Mouse (Mus musculus) regulatory T cell (primary cell): ENCODE results near the gene Abca13.

ENCODE experiments used
- in situ Hi-C: fragments of 300-600 bp; cut with MboI, MseI; formaldehyde crosslinking; loops from one replicate; pipeline ENCODE4 v1.15.1; 2025; ENCODE audit warnings: high pct_unique_total_duplicates

Abca13 gene

DNA sequence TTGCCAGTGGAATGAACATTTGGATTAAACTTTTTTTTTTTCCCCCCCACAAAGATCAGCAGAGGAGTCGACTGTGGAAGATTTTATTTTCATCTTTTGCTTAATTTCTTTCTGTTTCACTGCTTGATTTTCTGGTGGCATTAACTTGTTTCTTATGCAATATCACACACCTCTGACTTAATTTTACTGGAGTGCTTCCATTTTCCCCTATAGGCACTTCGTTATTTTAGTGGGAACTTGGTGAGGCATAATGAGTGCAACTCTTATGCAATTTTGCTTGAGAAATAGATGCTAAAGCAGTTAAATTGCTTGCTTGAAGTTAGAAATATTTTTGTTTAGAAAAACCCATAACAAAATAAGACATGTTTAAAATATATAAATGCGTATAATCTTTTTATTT is 94.0 kb downstream of the Abca13 start:
- in situ Hi-C loops = no loop called here

DNA sequence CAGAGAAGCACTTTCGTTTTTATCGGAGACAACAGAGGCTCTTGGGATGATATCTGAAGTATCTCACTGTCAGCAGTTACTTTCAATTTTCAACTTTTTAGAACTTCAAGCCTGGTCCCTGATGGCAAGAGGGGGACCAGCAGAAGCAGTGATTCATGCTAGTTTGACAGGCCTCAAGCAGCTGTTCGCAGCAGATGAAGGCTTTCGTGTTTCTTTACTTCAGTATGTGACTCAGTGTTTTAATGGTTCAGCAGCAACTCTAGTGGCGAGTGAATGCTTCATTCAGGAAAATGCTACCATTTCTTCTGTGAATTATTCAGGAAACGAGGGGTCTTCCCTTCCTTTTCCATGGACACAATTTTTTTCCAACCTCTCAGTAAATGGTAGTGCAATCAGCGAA is 99.4 kb downstream of the Abca13 start:
- in situ Hi-C loops = loop anchor here (10.0 kb wide), 1 partner anchor 766 kb away; no protein-coding TSS in a partner anchor

DNA sequence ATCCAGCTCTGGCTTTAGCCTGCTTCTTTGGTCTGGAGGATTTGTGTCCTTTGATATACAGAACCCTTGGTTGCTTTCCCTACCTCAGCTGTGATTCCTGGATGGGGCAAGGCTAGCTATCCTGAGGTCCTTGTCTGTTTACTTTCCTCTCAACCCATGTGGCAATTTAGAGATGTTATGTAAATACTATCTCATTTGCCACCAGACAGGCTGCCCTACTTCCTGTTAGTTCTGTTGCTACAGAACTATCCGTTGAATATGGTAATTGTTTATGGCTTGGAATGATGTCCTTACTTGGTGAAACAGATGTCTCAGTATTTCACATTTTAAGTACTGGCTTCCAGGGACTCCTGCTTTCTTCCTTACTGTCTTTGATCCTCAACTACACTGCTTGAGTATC is 107.9 kb downstream of the Abca13 start:
- in situ Hi-C loops = loop anchor here (10.0 to 25.0 kb wide), 2 partner anchors 775 to 1663 kb away; no protein-coding TSS in a partner anchor

DNA sequence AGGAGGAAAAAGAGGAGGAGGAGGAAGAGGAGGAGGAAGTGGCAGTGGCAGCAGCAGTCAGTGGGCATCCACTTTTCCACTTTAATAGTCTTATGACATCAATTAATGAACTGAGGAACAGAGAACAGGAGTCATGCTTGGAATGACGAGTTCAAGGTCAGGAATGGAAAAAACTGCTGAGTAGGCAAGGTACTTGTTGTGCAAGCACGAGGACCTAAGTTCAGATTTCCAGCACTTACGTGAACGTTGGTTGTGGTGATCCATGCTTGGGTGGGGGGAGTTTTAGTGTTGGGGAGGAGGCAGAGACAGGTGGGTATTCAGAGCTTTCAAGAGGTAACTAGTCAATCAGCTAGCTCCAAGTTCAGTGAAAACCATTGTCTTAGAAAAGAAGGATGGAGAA is 113.7 kb downstream of the Abca13 start:
- in situ Hi-C loops = loop anchor here (25.0 kb wide), 1 partner anchor 1657 kb away; no protein-coding TSS in a partner anchor

DNA sequence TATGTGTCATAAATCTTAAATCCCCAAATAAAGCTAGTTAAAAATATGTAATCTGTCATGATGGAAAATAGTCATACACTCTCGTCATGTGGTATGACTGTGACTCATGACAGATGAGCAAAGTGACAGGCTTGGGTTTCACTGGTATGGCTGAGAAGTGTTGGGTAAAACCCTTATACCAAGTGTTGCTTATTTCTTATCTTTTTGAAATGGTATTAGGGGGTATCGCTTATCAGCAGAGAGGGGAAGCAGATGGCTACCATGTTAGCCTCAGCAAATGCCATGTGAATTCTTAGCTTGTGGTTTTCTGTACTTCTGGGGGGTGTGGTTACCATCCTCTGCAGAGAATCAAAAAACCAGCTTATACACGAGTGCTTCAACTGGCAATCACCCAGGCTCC is 124.8 kb downstream of the Abca13 start:
- in situ Hi-C loops = loop anchor here (10.0 to 25.0 kb wide), 2 partner anchors 1646 to 1898 kb away; no protein-coding TSS in a partner anchor

DNA sequence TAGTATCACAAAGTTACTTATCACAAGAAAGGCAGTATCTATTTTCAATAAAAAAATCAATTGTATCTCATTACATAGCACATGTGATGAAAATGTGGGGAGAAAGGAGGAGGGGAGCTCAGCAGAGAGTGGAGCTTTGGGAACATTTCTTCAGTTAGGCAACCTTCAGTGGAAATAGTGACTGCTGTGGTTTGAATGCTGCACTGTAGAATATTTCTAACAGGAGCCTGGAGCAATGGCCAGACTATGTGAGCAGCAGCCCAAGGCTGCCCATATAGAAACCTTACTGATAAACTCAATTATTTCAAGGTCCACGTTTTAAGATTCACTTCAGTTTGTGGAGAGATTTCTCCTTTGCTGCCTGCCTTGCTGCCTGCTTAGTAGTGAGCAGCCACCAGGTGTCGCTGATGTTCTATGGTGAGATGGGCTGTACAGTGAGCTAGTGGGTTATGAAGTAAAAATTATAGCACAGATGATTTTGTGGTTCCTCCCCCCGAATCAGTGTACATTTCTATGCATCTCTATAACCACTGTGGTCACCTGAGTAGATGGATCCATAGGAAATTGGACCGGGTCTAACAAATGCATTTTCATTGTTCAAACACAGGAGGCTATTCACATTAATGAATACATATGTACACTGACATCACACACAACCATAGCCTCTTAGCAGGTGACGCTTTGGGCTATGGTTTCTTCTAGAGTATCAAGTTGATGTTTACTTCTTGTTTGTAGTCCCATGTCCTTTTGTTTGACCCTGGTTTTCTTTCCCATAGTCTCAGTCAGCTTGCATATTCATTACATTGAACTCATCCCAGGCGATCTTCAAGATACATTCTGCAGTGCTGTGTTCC is 125.6 kb downstream of the Abca13 start:
- in situ Hi-C loops = loop anchor here (10.0 to 25.0 kb wide), 2 partner anchors 1645 to 1897 kb away; no protein-coding TSS in a partner anchor

DNA sequence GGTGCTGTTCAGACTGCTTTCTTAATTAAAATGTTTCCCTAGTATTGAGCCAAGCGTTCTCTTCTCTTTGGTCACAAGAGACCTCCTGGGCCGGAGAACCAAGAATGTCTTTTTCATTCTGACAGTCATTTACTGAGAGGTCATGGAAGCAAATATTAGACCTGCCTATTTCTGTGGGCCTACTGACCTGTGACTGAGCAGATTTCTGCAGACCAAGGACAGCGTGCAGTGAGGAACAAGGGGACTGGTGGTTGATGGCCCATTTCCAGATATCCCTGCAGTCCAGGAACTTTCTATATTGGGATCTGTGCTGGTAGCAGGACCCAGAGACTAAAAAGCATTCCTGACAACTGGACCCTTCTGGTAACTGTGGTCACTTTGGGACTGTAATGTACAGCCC is 146.4 kb downstream of the Abca13 start:
- in situ Hi-C loops = no loop called here

DNA sequence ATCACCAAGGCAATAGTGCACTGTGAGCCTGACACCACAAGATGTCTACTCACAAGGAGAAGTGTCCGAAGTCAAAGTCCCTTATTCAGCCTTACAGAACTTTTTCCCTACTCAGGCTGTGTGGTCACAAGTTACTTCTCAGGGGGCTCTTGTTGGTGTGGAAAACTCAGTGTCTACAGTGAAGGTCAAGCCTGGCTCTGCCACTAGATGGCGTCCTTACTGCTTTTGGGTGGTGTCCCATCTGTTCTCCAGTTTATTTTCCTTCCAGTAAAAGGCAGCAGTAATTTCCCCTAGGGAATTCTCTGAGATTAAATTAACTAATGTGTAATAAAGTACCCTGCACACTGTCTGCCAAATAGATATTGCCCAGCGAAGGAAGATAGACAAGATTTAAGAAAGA is 156.0 kb downstream of the Abca13 start:
- in situ Hi-C loops = no loop called here

DNA sequence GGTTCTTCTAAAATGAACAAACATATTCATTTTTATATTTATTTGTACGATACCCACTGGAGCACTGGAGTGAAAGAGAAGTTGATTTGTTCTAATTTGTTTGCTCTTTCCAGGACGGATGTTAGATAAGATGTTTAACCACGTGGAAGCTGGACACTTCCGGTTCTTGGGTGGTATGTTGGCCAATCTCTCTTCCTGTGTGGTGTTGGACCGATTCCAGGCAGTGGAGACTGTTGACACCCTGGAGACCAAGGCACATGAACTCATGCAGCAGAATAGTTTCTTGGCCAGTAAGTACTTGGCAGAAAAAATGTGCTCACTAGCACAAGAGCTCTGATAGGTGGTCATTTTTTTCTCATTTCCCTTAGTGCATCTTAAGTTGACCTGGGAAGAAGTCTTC is 181.4 kb downstream of the Abca13 start:
- in situ Hi-C loops = loop anchor here (10.0 kb wide), 1 partner anchor 1302 kb away; no protein-coding TSS in a partner anchor

DNA sequence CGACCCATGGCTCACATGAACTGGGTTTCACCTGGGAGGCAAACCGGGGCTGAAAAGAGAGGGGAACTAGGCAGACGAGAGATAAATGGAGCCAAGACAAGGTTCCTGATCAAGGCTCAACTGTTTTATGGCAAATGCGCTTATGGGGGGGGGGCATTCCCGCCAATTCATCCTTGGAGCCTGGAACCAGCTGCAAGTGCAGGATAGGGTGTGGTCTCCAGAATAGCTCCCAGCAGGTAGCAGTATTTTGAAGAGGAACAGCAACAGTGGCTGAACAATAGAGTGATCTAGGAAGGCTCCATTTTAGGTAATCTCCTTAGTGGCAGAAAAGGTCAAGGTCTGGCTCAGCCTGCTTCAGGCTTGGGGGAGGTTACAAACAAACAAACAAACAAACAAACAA is 182.7 kb downstream of the Abca13 start:
- in situ Hi-C loops = loop anchor here (10.0 kb wide), 1 partner anchor 1300 kb away; no protein-coding TSS in a partner anchor

DNA sequence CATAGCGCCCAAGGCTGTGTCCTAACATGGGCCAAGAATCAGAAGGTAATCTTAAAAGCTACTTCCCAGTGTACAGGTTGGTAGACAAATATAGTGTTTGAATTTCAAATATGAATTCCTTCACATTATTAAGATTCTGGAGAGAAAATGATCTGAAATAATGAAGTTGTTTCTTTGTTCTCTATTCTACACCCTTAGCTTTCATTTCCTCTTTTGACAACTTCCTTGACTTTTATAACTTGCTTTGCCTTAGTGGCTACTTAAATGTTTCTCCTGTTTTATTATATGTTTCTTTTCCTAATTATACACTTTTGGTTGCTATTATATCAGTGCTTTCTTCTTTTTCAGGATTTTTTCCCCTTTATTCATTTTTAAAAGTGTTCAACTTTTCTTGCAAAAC is 196.8 kb downstream of the Abca13 start:
- in situ Hi-C loops = no loop called here

DNA sequence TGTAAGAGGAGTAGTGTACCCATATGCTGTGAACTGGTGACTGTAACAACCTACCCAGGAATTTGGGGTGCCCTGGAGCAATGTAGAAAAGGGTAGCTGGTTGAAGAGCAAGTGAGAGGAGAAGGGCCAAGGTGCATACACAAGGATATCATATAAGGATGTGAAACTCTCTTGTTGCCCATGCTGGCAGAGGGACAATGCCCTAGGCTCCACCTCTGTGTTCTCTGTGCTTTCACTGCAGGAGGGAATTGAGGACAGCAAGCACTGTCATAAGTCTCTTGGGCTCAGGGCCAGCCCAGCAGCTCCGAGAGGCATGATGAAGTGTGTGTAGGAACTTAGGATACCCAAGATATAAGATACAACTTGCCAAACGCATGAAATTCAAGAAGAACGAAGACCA is 225.2 kb downstream of the Abca13 start:
- in situ Hi-C loops = no loop called here

DNA sequence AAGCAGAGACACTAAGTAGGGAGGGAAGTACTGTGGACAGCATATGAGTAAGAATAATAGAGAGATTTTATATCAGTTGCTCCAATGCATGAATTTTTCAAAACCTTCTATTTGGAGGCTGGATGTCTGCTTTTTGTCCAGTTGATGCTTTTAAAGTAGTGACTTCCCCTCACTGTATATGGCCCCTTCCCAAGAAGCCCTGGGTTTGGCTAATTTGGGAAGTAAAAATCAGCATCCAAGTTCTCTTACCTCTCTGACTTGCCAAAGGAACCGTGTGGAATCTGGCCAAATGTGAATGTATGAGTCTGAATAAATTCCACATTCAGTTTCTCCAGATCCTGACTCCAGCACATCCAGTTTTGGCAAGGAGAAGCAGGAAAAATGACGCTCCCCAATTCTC is 228.5 kb downstream of the Abca13 start:
- in situ Hi-C loops = no loop called here

DNA sequence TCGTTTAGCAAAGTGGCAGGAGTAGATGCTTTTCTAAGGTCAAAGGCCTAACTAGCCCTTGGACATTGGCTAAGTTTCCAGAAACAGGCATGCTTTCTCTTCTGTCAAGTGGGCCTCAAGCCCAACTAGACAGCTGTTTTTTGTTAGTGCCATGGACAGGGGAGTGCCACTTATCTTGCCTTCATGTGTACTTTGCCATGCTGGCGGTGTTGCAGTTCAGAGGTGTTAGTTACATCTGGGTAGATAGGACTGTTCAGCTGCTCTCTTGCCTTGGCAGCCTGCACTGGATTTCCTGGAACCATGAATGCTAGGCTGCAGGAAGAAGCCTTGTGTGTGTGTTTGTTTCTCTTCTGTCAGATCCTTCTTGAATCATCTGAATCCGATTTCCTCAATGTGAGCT is 235.7 kb downstream of the Abca13 start:
- in situ Hi-C loops = no loop called here

DNA sequence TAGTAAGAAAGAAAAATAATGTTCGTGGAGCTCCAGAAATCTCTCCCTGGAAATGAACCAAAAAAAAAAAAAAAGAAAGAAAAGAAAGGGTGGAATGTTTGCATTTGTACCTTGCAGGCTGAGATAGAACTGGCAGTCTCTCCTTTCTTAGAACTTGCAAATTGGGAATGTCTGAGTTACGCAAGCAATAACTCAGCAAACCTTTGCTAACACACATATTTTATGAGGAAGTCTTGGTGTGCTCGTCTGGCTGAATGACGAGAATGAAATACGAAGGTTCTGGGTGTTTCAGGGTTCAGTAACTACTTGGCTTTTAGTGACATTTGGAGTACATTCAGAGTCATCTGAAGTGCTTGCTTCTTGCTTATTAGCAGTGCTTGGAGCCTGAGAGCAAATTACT is 241.1 kb downstream of the Abca13 start:
- in situ Hi-C loops = no loop called here

DNA sequence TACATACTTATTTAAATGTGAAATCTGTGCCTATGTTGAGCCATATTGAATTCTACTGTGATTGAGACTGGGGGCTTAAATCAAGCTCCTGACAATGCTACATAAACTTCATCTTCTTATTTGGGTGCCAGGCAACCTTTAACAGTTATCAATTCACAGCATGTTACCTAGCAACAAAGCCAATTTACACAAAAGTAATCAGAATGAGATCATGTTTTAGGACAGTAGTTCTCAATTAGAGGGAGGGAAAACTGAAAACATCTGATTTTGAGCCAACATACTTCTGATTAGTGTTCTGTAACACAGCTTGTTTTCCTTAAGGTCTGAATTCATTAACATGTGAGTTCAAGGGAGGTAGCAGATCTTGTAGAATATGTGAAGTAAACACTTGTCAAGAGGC is 244.9 kb downstream of the Abca13 start:
- in situ Hi-C loops = no loop called here

DNA sequence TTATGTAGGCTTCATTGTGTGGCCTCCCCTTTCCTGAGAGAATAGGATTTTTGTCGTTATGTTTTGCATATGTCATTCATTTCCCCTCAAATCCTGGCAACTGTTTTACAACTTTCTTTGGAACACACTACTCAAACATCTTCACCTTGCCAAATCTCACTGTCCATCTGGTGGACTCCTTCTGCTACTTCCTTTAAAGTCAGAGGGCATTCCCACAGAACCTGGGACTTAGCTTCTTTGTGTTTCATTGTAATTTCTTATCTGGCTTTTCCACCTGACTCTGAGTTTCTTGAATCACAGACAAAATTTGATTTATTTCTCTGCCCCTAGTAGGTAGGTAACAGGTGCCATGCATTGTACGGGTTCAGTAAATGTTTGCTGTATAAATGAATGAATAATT is 248.0 kb downstream of the Abca13 start:
- in situ Hi-C loops = no loop called here

DNA sequence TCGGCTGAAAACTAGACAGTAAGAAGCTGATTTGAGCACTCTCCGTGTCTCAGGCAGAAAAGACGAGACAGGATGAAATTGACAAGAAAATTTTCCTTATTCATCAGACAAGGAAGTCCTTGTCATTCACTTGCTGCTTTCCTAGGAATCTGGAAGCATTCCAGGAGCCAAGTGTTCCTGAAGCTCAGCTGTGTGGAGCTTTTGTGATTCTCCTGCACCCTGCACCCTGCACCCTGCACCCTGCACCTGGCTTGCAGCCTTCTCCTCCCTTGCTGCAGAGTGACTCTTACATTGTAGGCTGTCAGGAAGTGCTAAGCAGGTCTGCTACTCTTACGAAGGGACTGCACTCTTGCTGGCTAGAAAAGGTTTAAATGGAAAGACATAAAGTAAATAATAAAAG is 249.4 kb downstream of the Abca13 start:
- in situ Hi-C loops = no loop called here

DNA sequence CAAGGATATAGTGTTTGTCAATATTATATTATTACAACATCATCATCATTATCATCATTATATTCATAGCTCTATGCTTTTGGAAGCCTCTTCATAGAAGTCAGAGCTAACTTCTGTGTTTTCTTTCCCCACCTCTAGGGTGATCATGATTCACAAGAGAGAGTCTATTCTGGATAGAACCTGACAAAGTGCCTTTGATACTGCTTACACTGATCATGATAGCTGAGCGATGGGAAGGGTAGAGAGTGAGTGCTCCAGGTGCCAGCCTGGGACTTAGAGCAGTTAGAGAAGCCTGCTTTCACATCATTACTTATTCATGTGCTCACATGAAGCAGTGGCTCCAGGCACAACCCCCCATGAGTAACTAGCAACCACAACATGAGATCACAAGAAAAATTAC is 280.7 kb downstream of the Abca13 start:
- in situ Hi-C loops = no loop called here

DNA sequence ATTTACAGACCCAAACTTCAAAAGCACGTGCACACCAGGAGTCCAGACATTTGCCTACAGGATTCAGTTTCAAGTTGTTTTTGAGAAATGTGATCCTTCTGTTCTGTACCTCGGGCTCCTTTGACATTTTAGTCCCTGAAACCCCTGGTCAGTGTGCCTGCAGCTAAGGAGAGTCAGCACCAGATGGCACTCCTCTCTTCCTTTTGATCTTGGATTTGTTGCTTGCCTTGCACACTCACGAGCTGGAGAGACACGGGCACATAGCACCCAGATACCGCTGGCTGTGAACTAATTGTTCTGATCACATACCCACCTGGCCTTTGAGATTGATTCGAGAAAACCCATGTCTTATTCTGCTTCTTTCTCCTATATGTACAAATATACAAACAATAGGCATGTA is 289.8 kb downstream of the Abca13 start:
- in situ Hi-C loops = no loop called here

DNA sequence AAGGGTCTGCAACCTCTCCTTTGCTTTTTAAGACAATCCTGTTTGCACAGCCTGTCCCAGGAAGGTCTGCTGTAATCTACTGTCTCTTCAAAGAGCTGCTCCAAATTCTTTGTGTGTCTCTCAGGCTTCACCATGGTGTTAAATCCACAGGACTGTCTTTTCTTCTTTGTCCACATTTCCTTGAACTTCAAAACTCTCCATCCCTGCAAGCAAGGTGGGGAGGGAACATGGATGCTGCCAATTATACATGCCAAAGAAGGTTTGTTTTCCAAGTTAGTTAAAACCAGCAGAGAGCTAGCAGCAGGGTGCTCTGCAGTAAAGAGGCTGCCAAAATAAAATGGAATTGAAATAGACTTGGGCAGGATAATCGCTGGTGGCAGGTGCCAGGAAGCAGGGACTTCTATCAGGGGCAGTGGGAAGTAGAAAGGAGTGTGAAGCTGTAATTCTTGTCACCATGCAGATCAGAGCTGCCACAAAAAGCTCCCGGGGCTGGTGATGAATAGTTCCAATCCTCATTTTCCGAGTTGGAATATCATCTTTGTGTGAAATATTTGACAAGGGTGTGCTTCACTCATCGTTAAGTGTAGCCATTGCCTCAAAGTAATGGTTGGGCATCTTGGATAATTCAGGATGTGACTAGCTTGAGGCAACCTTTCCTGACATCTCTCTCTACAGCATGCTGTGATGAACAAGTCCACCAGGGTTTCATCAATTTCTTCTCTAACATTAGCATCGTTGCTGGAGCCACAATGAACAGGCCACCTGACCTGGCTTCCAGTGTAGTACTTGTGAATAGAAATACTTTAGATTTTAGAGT is 308.8 kb downstream of the Abca13 start:
- in situ Hi-C loops = no loop called here

DNA sequence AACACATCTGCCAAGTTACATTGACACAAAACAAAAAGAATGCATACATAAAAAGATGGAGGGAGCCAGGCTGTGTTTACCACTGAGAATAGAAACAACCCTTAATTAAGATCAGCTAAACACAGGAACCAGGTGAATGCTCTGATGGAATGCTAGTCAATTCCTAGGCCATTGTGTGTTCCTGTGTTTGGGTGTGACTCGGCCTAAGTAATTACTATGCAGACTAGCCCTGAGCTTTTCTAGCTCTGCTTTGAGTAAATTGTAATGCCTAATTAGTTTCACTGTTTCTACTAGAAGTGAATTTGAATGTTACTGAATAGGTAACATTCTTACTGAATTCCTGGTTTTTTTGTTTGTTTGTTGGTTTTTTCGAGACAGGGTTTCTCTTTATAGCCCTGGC is 323.2 kb downstream of the Abca13 start:
- in situ Hi-C loops = loop anchor here (10.0 kb wide), 1 partner anchor 1070 kb away; no protein-coding TSS in a partner anchor
